Mouse (Mus musculus): ENCODE data around the gene Mylk.
A peak's percentile ranks its signal among the peaks of the same experiment; 100 is the strongest.
"Not testable (repeated sequence)": the region's sequence is repeated elsewhere in the genome, so short reads cannot be mapped to it uniquely, and the experiment has no call there.

Mylk gene

GRCm38 (mm10) chr16:34745065-34745585 lies at the start of gene Mylk:
Mylk (plus strand) TSS chr16:34745210.
- peak; percentile 34 for DNase-seq

GRCm38 (mm10) chr16:34698721-34699120 lies 46.3 kb upstream of the Mylk start:
- DNase-seq: not testable (repeated sequence)

GRCm38 (mm10) chr16:34700165-34700827 lies 44.7 kb upstream of the Mylk start:
- DNase-seq: peak; percentile 34

GRCm38 (mm10) chr16:34700828-34701216 lies 44.2 kb upstream of the Mylk start:
- DNase-seq: no peak

GRCm38 (mm10) chr16:34706019-34706418 lies 39.0 kb upstream of the Mylk start:
- DNase-seq: no peak

- DNase-seq: no peak
Observed at GRCm38 (mm10) chr16:34706487-34706946, 38.5 kb upstream of the Mylk start.

GRCm38 (mm10) chr16:34711481-34711880 lies 33.5 kb upstream of the Mylk start:
- no peak for DNase-seq

GRCm38 (mm10) chr16:34725156-34725555 lies 19.9 kb upstream of the Mylk start:
- no peak for DNase-seq

- not testable (repeated sequence) for DNase-seq
Observed at GRCm38 (mm10) chr16:34728610-34729009, 16.4 kb upstream of the Mylk start.

GRCm38 (mm10) chr16:34729371-34729770 lies 15.6 kb upstream of the Mylk start:
- DNase-seq: no peak

- DNase-seq: no peak
Observed at GRCm38 (mm10) chr16:34738656-34739233, 6.3 kb upstream of the Mylk start.

- DNase-seq: no peak
Observed at GRCm38 (mm10) chr16:34742930-34743329, 2.1 kb upstream of the Mylk start.

GRCm38 (mm10) chr16:34748081-34748720 lies 3.2 kb downstream of the Mylk start:
- DNase-seq: no peak

GRCm38 (mm10) chr16:34749536-34749935 lies 4.5 kb downstream of the Mylk start:
- DNase-seq: no peak

- no peak for DNase-seq
Observed at GRCm38 (mm10) chr16:34752026-34752425, 7.0 kb downstream of the Mylk start.

GRCm38 (mm10) chr16:34752977-34753376 lies 8.0 kb downstream of the Mylk start:
- no peak for DNase-seq

GRCm38 (mm10) chr16:34756991-34757390 lies 12.0 kb downstream of the Mylk start:
- DNase-seq: no peak

GRCm38 (mm10) chr16:34758205-34758604 lies 13.2 kb downstream of the Mylk start:
- DNase-seq: no peak

GRCm38 (mm10) chr16:34763959-34764591 lies 19.1 kb downstream of the Mylk start:
- DNase-seq: no peak

- DNase-seq: no peak
Observed at GRCm38 (mm10) chr16:34765666-34766065, 20.7 kb downstream of the Mylk start.

GRCm38 (mm10) chr16:34766193-34766592 lies 21.2 kb downstream of the Mylk start:
- DNase-seq: no peak

GRCm38 (mm10) chr16:34767443-34767842 lies 22.4 kb downstream of the Mylk start:
- DNase-seq: no peak

- no peak for DNase-seq
Observed at GRCm38 (mm10) chr16:34768436-34768835, 23.4 kb downstream of the Mylk start.

All from cerebellum, adult 11-12 months (tissue).